Mouse (Mus musculus): ENCODE data around the gene Plekho2. TPM values are rescaled to one million over a fixed set of nuclear protein-coding genes. Genes with fewer than 3 reads are reported as not detected.

Gene Plekho2
- polyA plus RNA-seq, 1 experiment from 2014 or later: 15.2 TPM

DNA sequence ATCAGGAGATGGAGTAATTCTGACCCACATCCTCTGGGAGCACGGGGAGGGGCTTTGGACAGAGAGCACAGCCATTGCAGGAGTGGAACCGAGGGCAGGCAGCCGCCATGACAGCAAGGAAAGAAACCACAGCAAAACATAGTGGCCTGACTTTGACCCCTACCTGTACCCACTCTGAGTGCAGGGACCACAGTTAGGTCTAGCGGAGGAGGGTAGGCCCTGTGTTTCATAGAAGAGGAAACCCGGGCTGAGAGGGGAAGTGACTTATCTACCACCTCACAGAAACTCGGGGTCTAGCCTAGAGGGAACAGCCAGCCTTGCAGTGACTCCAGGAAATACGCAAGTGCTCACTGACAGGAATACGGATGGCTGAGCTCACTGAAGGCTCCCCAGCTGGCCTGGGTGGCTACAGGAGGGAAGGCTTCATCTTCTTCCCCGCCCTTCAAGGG lies 1.0 kb downstream of the Plekho2 start:
- WGBS: 53% methylated on average over 9 of the region's 9 CpGs

GRCm38 (mm10) chr9:65577511-65578196 lies 2.2 kb downstream of the Plekho2 start:
- no peak for DNase-seq (ENCODE audit: low spot score)
- peaks cover 9% of the 10 kb centered on the region for H3K36me3 ChIP-seq (replicated peaks)
- WGBS: 93% methylated on average over 4 of the region's 4 CpGs
- peaks cover 57% of the 10 kb centered on the region for H3K4me1 ChIP-seq
- H3K4me3 ChIP-seq: no peak overlapping the region
- no peaks in the 10 kb centered on the region for H3K9me3 ChIP-seq
- H3K27ac ChIP-seq (replicated peaks): peak overlapping the region; percentile 48; the same call in 1 of the 2 replicates
- H3K27me3 ChIP-seq (replicated peaks; ENCODE audit: low read depth, poor library complexity, severe bottlenecking): no peaks in the 10 kb centered on the region

More for the DNA sequence above, 1.0 kb downstream of the Plekho2 start:
- Histone ChIP-seq H3K4me3 (peak overlapping the region; percentile 75), H3K27ac (replicated peaks) (0 out of 2 replicates have a peak overlapping the region, but pooled peaks have one; percentile 88), H3K4me1 (peaks cover 60% of the 10 kb centered on the region), H3K27me3 (replicated peaks; ENCODE audit: low read depth, poor library complexity, severe bottlenecking) (no peaks in the 10 kb centered on the region), H3K9me3 (no peaks in the 10 kb centered on the region), H3K36me3 (replicated peaks) (no peaks in the 10 kb centered on the region; the same call in 1 of the 2 replicates)
- DNase-seq (ENCODE audit: low spot score): no peak

DNA sequence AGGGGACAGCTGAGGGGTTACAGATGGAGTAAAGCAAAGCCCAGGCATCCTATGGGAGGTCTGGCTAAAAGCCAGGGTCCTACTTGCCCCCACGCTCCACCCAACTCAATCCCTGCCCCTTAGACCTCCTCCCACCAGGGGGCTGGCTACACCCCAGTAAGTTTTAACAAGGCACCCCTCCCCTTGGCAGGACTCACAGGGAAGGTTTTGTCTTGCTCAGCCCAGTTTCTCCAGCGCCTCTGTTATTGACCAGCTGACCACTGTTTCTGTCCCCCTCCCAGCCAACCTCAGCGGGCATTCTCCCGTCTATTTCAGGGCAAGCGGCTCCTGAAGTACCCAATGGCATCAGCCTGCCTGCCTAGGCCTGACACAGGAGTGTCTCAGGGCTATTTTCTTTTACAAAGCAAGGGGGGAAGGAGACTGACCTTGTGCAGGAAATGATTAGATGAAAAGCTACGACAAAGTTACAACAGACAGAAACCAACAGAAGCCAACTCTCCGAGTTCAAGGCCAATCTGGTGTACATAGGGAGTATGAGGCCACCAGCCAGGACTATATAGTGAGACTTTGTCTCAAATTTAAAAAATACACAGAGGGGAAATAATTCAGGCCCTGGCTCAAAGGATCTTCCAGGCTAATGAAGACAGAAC lies 2.9 kb downstream of the Plekho2 start:
- H3K9me3 ChIP-seq: no peaks in the 10 kb centered on the region
- H3K4me3 ChIP-seq: no peak overlapping the region
- WGBS: 30% methylated on average over 7 of the region's 7 CpGs
- peaks cover 16% of the 10 kb centered on the region for H3K36me3 ChIP-seq (replicated peaks)
- H3K27ac ChIP-seq (replicated peaks): peak overlapping the region; percentile 48
- peaks cover 57% of the 10 kb centered on the region for H3K4me1 ChIP-seq
- no peaks in the 10 kb centered on the region for H3K27me3 ChIP-seq (replicated peaks; ENCODE audit: low read depth, poor library complexity, severe bottlenecking)
- DNase-seq (ENCODE audit: low spot score): no peak

DNA sequence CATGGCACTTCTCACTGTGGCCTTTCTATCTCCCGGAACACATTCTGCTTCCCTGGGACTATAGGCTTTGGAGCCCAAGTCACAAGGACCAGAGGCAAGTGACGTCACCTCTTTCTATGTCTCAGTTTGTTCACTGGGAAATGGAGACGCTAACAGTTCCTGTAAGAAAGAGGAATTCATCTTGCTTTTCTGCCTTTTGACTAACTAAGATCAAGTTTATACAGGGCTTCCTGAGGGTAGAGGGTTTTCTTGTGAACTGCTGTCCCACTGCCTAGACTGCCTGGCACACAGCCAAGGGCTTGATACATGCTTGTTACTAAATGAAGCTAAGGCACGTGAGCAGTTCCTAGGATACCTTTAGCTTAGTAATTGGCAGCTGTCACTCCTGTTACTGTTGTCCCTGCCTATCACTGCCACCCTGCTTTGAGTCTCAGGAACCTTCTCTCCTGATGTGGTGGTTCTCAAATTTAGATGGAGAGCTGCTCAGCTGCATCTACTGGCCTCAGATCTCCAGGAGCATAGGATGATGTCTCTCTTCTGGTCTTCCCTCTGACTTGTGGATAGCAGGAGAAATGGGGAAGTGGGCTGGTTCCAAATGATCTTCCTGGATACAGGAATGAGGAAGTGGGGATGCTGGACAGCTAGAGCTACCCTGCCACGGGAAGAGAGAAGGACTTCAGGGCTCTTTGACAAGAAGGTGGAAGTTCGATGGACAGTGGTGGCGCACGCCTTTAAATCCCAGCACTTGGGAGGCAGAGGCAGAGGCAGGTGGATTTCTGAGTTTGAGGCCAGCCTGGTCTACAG lies 4.2 kb downstream of the Plekho2 start:
- WGBS: 80% methylated on average over 8 of the region's 8 CpGs
- Histone ChIP-seq H3K36me3 (replicated peaks) (peaks cover 27% of the 10 kb centered on the region), H3K4me1 (peaks cover 52% of the 10 kb centered on the region), H3K9me3 (no peaks in the 10 kb centered on the region), H3K4me3 (no peak overlapping the region), H3K27me3 (replicated peaks; ENCODE audit: low read depth, poor library complexity, severe bottlenecking) (no peaks in the 10 kb centered on the region), H3K27ac (replicated peaks) (no peak overlapping the region; the same call in 1 of the 2 replicates)
- DNase-seq (ENCODE audit: low spot score): no peak

DNA sequence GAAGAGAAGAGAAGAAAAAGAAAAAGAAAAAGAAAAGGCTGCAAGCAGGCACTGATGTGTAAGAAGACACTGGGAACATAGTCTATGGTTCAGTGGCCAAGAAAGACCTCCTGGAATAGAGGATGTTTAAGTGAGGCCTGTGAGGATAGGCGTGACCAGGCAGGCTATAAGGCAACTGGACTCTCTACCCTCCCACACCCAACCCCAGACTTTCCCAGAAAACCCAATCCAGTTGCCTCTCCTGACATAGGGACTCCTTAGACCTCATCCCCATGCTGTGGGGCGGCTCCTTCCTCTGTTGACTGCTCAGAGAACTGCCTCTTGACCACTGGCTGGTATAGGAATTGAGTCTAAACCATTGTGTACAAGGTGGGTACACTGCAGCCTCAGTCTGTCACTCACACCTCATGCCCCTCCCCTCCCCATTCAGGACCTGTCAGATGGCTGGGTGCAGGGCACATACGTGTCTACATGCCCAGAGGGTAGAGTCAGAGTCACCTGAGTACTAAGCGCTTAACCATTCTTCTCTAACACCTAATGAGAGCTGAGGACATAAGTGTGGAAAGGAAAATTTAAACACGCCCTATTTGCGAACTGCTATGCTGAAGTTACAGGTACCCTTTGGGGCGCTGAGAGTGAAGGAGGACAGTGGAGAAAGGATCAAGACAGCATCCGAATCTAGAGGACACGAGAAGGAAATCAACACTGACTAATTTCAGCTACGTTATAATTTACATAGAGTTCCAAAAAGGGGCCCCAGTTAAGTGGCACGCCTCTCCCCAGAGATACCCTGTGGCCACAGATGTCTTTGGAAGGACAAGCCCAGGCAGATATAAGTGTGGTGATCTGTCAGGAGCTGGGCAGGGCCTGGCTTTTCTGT lies 5.1 kb downstream of the Plekho2 start:
- H3K9me3 ChIP-seq: no peaks in the 10 kb centered on the region
- 87% methylated on average over 11 of the region's 11 CpGs for WGBS
- peaks cover 30% of the 10 kb centered on the region for H3K36me3 ChIP-seq (replicated peaks)
- H3K4me3 ChIP-seq: no peak overlapping the region
- H3K27ac ChIP-seq (replicated peaks): no peak overlapping the region; the same call in 1 of the 2 replicates
- no peak for DNase-seq (ENCODE audit: low spot score)
- H3K4me1 ChIP-seq: peaks cover 45% of the 10 kb centered on the region
- no peaks in the 10 kb centered on the region for H3K27me3 ChIP-seq (replicated peaks; ENCODE audit: low read depth, poor library complexity, severe bottlenecking)

GRCm38 (mm10) chr9:65572837-65573236 lies 7.0 kb downstream of the Plekho2 start:
- no peak for DNase-seq (ENCODE audit: low spot score)
- no peaks in the 10 kb centered on the region for H3K27me3 ChIP-seq (replicated peaks; ENCODE audit: low read depth, poor library complexity, severe bottlenecking)
- peaks cover 47% of the 10 kb centered on the region for H3K36me3 ChIP-seq (replicated peaks)
- H3K4me1 ChIP-seq: peaks cover 25% of the 10 kb centered on the region
- WGBS: 87% methylated on average over 6 of the region's 6 CpGs
- no peaks in the 10 kb centered on the region for H3K9me3 ChIP-seq
- no peak overlapping the region for H3K4me3 ChIP-seq
- no peak overlapping the region for H3K27ac ChIP-seq (replicated peaks)

- peaks cover 77% of the 10 kb centered on the region for H3K36me3 ChIP-seq (replicated peaks)
These were observed 10.3 kb downstream of the Plekho2 start for GRCm38 (mm10) chr9:65569491-65569971.

GRCm38 (mm10) chr9:65568787-65569186 lies 11.1 kb downstream of the Plekho2 start:
- H3K27ac ChIP-seq (replicated peaks): no peak overlapping the region
- H3K4me3 ChIP-seq: no peak overlapping the region
- H3K27me3 ChIP-seq (replicated peaks; ENCODE audit: low read depth, poor library complexity, severe bottlenecking): no peaks in the 10 kb centered on the region
- 88% methylated on average over 6 of the region's 6 CpGs for WGBS
- peaks cover 85% of the 10 kb centered on the region for H3K36me3 ChIP-seq (replicated peaks)
- DNase-seq (ENCODE audit: low spot score): no peak
- H3K9me3 ChIP-seq: no peaks in the 10 kb centered on the region
- H3K4me1 ChIP-seq: no peaks in the 10 kb centered on the region

More at GRCm38 (mm10) chr9:65569491-65569971, 10.3 kb downstream of the Plekho2 start:
- Histone ChIP-seq H3K4me1 (no peaks in the 10 kb centered on the region), H3K27ac (replicated peaks) (no peak overlapping the region), H3K9me3 (no peaks in the 10 kb centered on the region), H3K4me3 (no peak overlapping the region), H3K27me3 (replicated peaks; ENCODE audit: low read depth, poor library complexity, severe bottlenecking) (no peaks in the 10 kb centered on the region)
- no peak for DNase-seq (ENCODE audit: low spot score)
- 83% methylated on average over 6 of the region's 6 CpGs for WGBS

- peaks cover 23% of the 10 kb centered on the region for H3K4me1 ChIP-seq
- no peak overlapping the region for H3K4me3 ChIP-seq
- H3K9me3 ChIP-seq: no peaks in the 10 kb centered on the region
- no peak for DNase-seq (ENCODE audit: low spot score)
- WGBS: 94% methylated on average over 2 of the region's 2 CpGs
- H3K27me3 ChIP-seq (replicated peaks; ENCODE audit: low read depth, poor library complexity, severe bottlenecking): no peaks in the 10 kb centered on the region
- no peak overlapping the region for H3K27ac ChIP-seq (replicated peaks)
- peaks cover 90% of the 10 kb centered on the region for H3K36me3 ChIP-seq (replicated peaks)
These were observed 15.1 kb downstream of the Plekho2 start for GRCm38 (mm10) chr9:65564698-65565097.

- Histone ChIP-seq H3K9me3 (no peaks in the 10 kb centered on the region), H3K27ac (replicated peaks) (peak overlapping the region; percentile 80; the same call in 1 of the 2 replicates), H3K27me3 (replicated peaks; ENCODE audit: low read depth, poor library complexity, severe bottlenecking) (no peaks in the 10 kb centered on the region), H3K4me3 (no peak overlapping the region), H3K4me1 (peaks cover 23% of the 10 kb centered on the region), H3K36me3 (replicated peaks) (peaks cover 91% of the 10 kb centered on the region)
- DNase-seq (ENCODE audit: low spot score): no peak
- WGBS: 91% methylated on average over 5 of the region's 5 CpGs
These were observed 16.8 kb downstream of the Plekho2 start for GRCm38 (mm10) chr9:65563073-65563472.

DNA sequence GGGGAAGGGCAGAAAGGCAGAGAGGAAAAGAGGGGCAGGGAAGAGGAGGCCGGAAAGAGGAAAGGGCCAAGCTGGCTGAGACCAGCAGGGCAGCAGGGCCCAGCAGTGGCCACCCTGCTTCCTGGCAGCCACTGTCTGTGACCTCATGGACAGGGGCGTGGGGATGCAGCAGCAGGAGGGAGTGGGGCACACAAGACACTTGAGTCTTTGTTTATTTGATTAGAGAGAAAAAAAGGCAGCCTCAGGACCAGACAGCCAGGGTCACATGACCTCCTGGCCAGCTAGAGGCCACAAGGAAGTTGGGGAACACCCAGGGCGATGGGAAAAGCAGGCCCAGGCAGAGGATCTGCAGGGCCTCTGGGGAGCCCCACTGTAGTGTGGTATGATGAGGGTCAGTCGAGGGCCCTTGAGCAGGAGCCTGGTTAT lies 17.7 kb downstream of the Plekho2 start:
- Histone ChIP-seq H3K4me1 (peaks cover 23% of the 10 kb centered on the region), H3K27me3 (replicated peaks; ENCODE audit: low read depth, poor library complexity, severe bottlenecking) (no peaks in the 10 kb centered on the region), H3K4me3 (peak overlapping the region; percentile 21; the same call in 1 of the 2 replicates), H3K36me3 (replicated peaks) (peaks cover 94% of the 10 kb centered on the region), H3K27ac (replicated peaks) (peak overlapping the region; percentile 80), H3K9me3 (no peaks in the 10 kb centered on the region)
- 28% methylated on average over 4 of the region's 4 CpGs for WGBS
- DNase-seq (ENCODE audit: low spot score): peak; percentile 60
